Mouse (Mus musculus): ENCODE measurements around the gene Pax3.
A peak's percentile ranks its signal among the peaks of the same experiment; 100 is the strongest.

The Pax3 gene

GRCm38 (mm10) chr1:78171671-78172070 is 25.3 kb downstream of the Pax3 start:
- DNase-seq (ENCODE audit: low spot score), result peak; percentile 4

- DNase-seq (ENCODE audit: low spot score), result no peak
Measured at GRCm38 (mm10) chr1:78170771-78171170, 26.2 kb downstream of the Pax3 start.

- no peak for DNase-seq (ENCODE audit: low spot score)
Measured at GRCm38 (mm10) chr1:78168796-78169195, 28.1 kb downstream of the Pax3 start.

GRCm38 (mm10) chr1:78167577-78168286 is 29.2 kb downstream of the Pax3 start:
- DNase-seq (ENCODE audit: low spot score), result no peak

GRCm38 (mm10) chr1:78161745-78162144 is 35.2 kb downstream of the Pax3 start:
- no peak for DNase-seq (ENCODE audit: low spot score)

- no peak for DNase-seq (ENCODE audit: low spot score)
Measured at GRCm38 (mm10) chr1:78157930-78158329, 39.0 kb downstream of the Pax3 start.

GRCm38 (mm10) chr1:78155796-78156195 is 41.1 kb downstream of the Pax3 start:
- no peak for DNase-seq (ENCODE audit: low spot score)

- no peak for DNase-seq (ENCODE audit: low spot score)
Measured at GRCm38 (mm10) chr1:78148011-78148623, 48.8 kb downstream of the Pax3 start.

- no peak for DNase-seq (ENCODE audit: low spot score)
Measured at GRCm38 (mm10) chr1:78143403-78143802, 53.5 kb downstream of the Pax3 start.

- DNase-seq (ENCODE audit: low spot score), result no peak
Measured at GRCm38 (mm10) chr1:78142912-78143311, 54.0 kb downstream of the Pax3 start.

GRCm38 (mm10) chr1:78141741-78142501 is 55.0 kb downstream of the Pax3 start:
- DNase-seq (ENCODE audit: low spot score), result no peak

GRCm38 (mm10) chr1:78141314-78141713 is 55.6 kb downstream of the Pax3 start:
- DNase-seq (ENCODE audit: low spot score), result no peak

GRCm38 (mm10) chr1:78140505-78141303 is 56.2 kb downstream of the Pax3 start:
- no peak for DNase-seq (ENCODE audit: low spot score)

GRCm38 (mm10) chr1:78139287-78139686 is 57.6 kb downstream of the Pax3 start:
- DNase-seq (ENCODE audit: low spot score), result no peak

GRCm38 (mm10) chr1:78129267-78129666 is 67.7 kb downstream of the Pax3 start:
- DNase-seq (ENCODE audit: low spot score), result no peak

- DNase-seq (ENCODE audit: low spot score), result no peak
Measured at GRCm38 (mm10) chr1:78119899-78120560, 76.9 kb downstream of the Pax3 start.

- no peak for DNase-seq (ENCODE audit: low spot score)
Measured at GRCm38 (mm10) chr1:78116046-78116445, 80.9 kb downstream of the Pax3 start.

- no peak for DNase-seq (ENCODE audit: low spot score)
Measured at GRCm38 (mm10) chr1:78110311-78110710, 86.6 kb downstream of the Pax3 start.

GRCm38 (mm10) chr1:78103511-78103910 is 93.4 kb downstream of the Pax3 start:
- no peak for DNase-seq (ENCODE audit: low spot score)

- DNase-seq (ENCODE audit: low spot score), result no peak
Measured at GRCm38 (mm10) chr1:78093619-78094018, 103.3 kb downstream of the Pax3 start.

GRCm38 (mm10) chr1:78088646-78089045 is 108.3 kb downstream of the Pax3 start:
- no peak for DNase-seq (ENCODE audit: low spot score)

GRCm38 (mm10) chr1:78081761-78082160 is 115.2 kb downstream of the Pax3 start:
- DNase-seq (ENCODE audit: low spot score), result no peak
